1 mouse cellular context compared by ENCODE assay signal in genomic region chr8:123282994-123283393, GRCm38 (mm10). TPM values are rescaled to one million over a fixed set of nuclear protein-coding genes. Genes with fewer than 3 reads are reported as not detected.
"Had no signal": no experiment of that assay in that cellular context is flagged by ENCODE, and none has a peak within 500 bp of the region (broad histone marks: within the 10 kb centered on the region; RNA-seq: fewer than 3 reads in every experiment).

No protein-coding gene starts in this region.

RNA-seq across cellular contexts. Expression of gene Spire2, which starts 49.5 kb away (rescaled TPM):
- polyA plus RNA-seq: macrophage had no signal
